Mouse (Mus musculus): ENCODE measurements around the gene E330009J07Rik. TPM values are rescaled to one million over a fixed set of nuclear protein-coding genes. Genes with fewer than 3 reads are reported as not detected.

Gene E330009J07Rik
- polyA plus RNA-seq, 1 experiment from 2014 or later: 12.4 TPM

GRCm38 (mm10) chr6:40402031-40402430, 33.9 kb downstream of the E330009J07Rik start:
- 89% methylated on average over 2 of the region's 2 CpGs for WGBS
- peaks cover 6% of the 10 kb centered on the region; the same call in 1 of the 2 replicates for H3K36me3 ChIP-seq (ENCODE audit: control insufficient read depth, insufficient read depth, low read length)

DNA sequence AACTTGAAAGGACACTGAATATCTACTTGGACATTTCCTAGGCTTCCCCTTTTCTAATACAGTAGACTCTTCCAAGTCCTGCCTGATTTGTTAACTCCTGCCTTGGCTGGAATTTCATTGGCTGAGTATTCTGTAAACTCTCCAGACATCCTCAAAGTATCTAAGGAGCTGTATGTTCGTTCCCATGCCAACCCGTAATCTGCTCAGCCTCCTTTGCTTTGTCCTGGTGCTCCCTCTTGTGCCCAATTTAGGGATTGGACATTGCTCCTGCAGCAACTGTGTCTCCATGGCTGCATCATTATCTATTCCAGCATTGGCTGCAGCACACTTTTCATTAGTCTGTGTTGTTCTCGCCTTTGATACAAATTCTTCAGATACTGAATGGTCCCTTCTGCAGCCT, 42.7 kb downstream of the E330009J07Rik start:
- Histone ChIP-seq H3K27ac (replicated peaks; ENCODE audit: low read depth, low read length) (no peak overlapping the region), H3K4me2 (ENCODE audit: low read depth, severe bottlenecking) (no peak overlapping the region), H3K36me3 (ENCODE audit: control insufficient read depth, insufficient read depth, low read length) (no peaks in the 10 kb centered on the region), H3K27me3 (ENCODE audit: control insufficient read depth, insufficient read depth, low read length) (no peaks in the 10 kb centered on the region), H3K4me3 (ENCODE audit: low read depth, low read length) (no peak overlapping the region), H3K4me1 (ENCODE audit: control insufficient read depth, insufficient read depth, low read length) (no peaks in the 10 kb centered on the region), H3K9me3 (ENCODE audit: control insufficient read depth, low read length) (no peaks in the 10 kb centered on the region), H3K9ac (ENCODE audit: low read length) (no peak overlapping the region)
- peak; percentile 49 for DNase-seq (ENCODE audit: low spot score)
- 44% methylated on average over 3 of the region's 3 CpGs for WGBS
- no peak for ATAC-seq (ENCODE audit: insufficient number of reproducible peaks, low FRiP score, low TSS enrichment, low read depth)

More at GRCm38 (mm10) chr6:40402031-40402430, 33.9 kb downstream of the E330009J07Rik start:
- no peaks in the 10 kb centered on the region for H3K27me3 ChIP-seq (ENCODE audit: control insufficient read depth, insufficient read depth, low read length)
- no peak overlapping the region for H3K4me3 ChIP-seq (ENCODE audit: low read depth, low read length)
- ATAC-seq (ENCODE audit: insufficient number of reproducible peaks, low FRiP score, low TSS enrichment, low read depth): no peak
- no peaks in the 10 kb centered on the region for H3K4me1 ChIP-seq (ENCODE audit: control insufficient read depth, insufficient read depth, low read length)
- H3K9ac ChIP-seq (ENCODE audit: low read length): no peak overlapping the region
- no peak overlapping the region for H3K4me2 ChIP-seq (ENCODE audit: low read depth, severe bottlenecking)
- no peak for DNase-seq (ENCODE audit: low spot score)
- H3K27ac ChIP-seq (replicated peaks; ENCODE audit: low read depth, low read length): no peak overlapping the region
- H3K9me3 ChIP-seq (ENCODE audit: control insufficient read depth, low read length): no peaks in the 10 kb centered on the region

- Histone ChIP-seq H3K27ac (replicated peaks; ENCODE audit: low read depth, low read length) (no peak overlapping the region), H3K4me1 (ENCODE audit: control insufficient read depth, insufficient read depth, low read length) (no peaks in the 10 kb centered on the region), H3K4me3 (ENCODE audit: low read depth, low read length) (no peak overlapping the region), H3K9me3 (ENCODE audit: control insufficient read depth, low read length) (no peaks in the 10 kb centered on the region), H3K9ac (ENCODE audit: low read length) (no peak overlapping the region), H3K4me2 (ENCODE audit: low read depth, severe bottlenecking) (no peak overlapping the region), H3K27me3 (ENCODE audit: control insufficient read depth, insufficient read depth, low read length) (no peaks in the 10 kb centered on the region), H3K36me3 (ENCODE audit: control insufficient read depth, insufficient read depth, low read length) (no peaks in the 10 kb centered on the region)
- ATAC-seq (ENCODE audit: insufficient number of reproducible peaks, low FRiP score, low TSS enrichment, low read depth) (no peak), DNase-seq (ENCODE audit: low spot score) (no peak)
- 90% methylated on average over 1 of the region's 1 CpGs for WGBS
Measured at GRCm38 (mm10) chr6:40390975-40391374, 45.0 kb downstream of the E330009J07Rik start.

DNA sequence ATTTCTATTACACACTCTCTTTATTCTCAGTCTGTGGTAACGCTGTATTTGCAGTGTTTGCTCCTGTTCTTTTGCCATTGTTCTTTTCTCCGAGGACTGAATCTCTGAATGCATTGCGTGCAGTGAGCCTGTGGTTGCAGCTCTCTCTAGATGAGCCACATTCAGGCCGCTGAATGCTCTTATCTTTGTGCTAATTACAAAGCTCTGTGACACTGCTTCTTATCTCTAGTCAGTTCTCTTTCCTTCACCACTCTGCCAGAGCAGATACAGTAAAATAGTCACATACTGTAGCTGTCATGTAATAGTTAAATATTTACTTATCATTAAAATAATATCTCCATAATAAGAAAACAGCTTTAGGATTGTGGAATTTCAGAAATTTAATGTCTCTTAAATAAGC, 47.3 kb downstream of the E330009J07Rik start:
- Histone ChIP-seq H3K36me3 (ENCODE audit: control insufficient read depth, insufficient read depth, low read length) (no peaks in the 10 kb centered on the region), H3K9me3 (ENCODE audit: control insufficient read depth, low read length) (no peaks in the 10 kb centered on the region), H3K4me1 (ENCODE audit: control insufficient read depth, insufficient read depth, low read length) (no peaks in the 10 kb centered on the region), H3K27ac (replicated peaks; ENCODE audit: low read depth, low read length) (no peak overlapping the region), H3K9ac (ENCODE audit: low read length) (no peak overlapping the region), H3K27me3 (ENCODE audit: control insufficient read depth, insufficient read depth, low read length) (no peaks in the 10 kb centered on the region), H3K4me2 (ENCODE audit: low read depth, severe bottlenecking) (no peak overlapping the region), H3K4me3 (ENCODE audit: low read depth, low read length) (no peak overlapping the region)
- ATAC-seq (ENCODE audit: insufficient number of reproducible peaks, low FRiP score, low TSS enrichment, low read depth): no peak
- WGBS: 89% methylated on average over 4 of the region's 4 CpGs
- no peak for DNase-seq (ENCODE audit: low spot score)

DNA sequence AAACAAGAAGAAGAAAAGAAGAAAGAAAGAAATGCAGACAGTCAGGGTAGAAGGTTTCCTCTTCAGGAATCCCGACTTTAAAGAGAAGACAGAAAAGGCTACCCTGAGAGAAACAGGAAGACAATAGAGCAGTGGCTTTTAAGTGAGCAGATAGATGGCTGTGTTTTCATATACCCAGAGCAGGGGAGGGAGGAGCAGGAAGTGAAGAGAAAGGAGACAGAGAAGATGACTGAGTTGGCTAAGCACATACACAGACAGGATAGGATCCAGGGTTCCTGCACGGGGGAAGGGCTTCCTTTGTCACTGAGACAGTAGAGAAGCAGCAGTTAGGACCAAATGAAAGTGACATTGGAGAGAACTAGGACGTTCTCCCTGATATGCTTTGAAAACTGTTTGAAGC, 50.3 kb downstream of the E330009J07Rik start:
- no peaks in the 10 kb centered on the region for H3K4me1 ChIP-seq (ENCODE audit: control insufficient read depth, insufficient read depth, low read length)
- ATAC-seq (ENCODE audit: insufficient number of reproducible peaks, low FRiP score, low TSS enrichment, low read depth) (no peak), DNase-seq (ENCODE audit: low spot score) (no peak)
- no peak overlapping the region for H3K4me3 ChIP-seq (ENCODE audit: low read depth, low read length)
- H3K4me2 ChIP-seq (ENCODE audit: low read depth, severe bottlenecking): no peak overlapping the region
- H3K9me3 ChIP-seq (ENCODE audit: control insufficient read depth, low read length): no peaks in the 10 kb centered on the region
- no peaks in the 10 kb centered on the region for H3K27me3 ChIP-seq (ENCODE audit: control insufficient read depth, insufficient read depth, low read length)
- WGBS: 77% methylated on average over 3 of the region's 3 CpGs
- no peak overlapping the region for H3K27ac ChIP-seq (replicated peaks; ENCODE audit: low read depth, low read length)
- H3K36me3 ChIP-seq (ENCODE audit: control insufficient read depth, insufficient read depth, low read length): no peaks in the 10 kb centered on the region
- H3K9ac ChIP-seq (ENCODE audit: low read length): no peak overlapping the region

DNA sequence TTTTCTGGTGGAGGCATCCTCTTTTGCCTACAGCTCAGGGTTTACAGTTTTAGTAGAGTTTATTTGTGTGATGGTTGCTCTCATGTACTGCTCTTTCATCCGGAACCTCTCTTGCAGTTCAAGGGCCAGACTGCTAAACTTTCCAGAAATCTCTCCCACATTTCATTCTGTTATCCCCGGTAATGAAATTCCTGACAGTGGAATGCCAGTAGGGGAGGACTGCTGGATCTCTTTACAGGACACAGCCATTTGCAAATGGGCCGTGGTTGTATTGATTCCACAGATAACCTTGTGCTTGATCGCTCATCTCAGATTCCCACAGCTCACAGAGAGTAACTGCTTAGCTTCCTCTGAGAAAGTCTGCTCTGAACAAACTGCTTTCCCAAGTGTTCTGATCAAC, 54.0 kb downstream of the E330009J07Rik start:
- DNase-seq (ENCODE audit: low spot score) (no peak), ATAC-seq (ENCODE audit: insufficient number of reproducible peaks, low FRiP score, low TSS enrichment, low read depth) (no peak)
- Histone ChIP-seq H3K4me3 (ENCODE audit: low read depth, low read length) (no peak overlapping the region), H3K4me2 (ENCODE audit: low read depth, severe bottlenecking) (no peak overlapping the region), H3K9ac (ENCODE audit: low read length) (no peak overlapping the region), H3K4me1 (ENCODE audit: control insufficient read depth, insufficient read depth, low read length) (no peaks in the 10 kb centered on the region), H3K27ac (replicated peaks; ENCODE audit: low read depth, low read length) (no peak overlapping the region), H3K36me3 (ENCODE audit: control insufficient read depth, insufficient read depth, low read length) (no peaks in the 10 kb centered on the region), H3K9me3 (ENCODE audit: control insufficient read depth, low read length) (no peaks in the 10 kb centered on the region), H3K27me3 (ENCODE audit: control insufficient read depth, insufficient read depth, low read length) (no peaks in the 10 kb centered on the region)
- 84% methylated on average over 4 of the region's 4 CpGs for WGBS

GRCm38 (mm10) chr6:40380181-40380580, 55.8 kb downstream of the E330009J07Rik start:
- H3K9me3 ChIP-seq (ENCODE audit: control insufficient read depth, low read length): no peaks in the 10 kb centered on the region
- H3K4me2 ChIP-seq (ENCODE audit: low read depth, severe bottlenecking): no peak overlapping the region
- no peak overlapping the region for H3K27ac ChIP-seq (replicated peaks; ENCODE audit: low read depth, low read length)
- no peaks in the 10 kb centered on the region for H3K4me1 ChIP-seq (ENCODE audit: control insufficient read depth, insufficient read depth, low read length)
- no peak for ATAC-seq (ENCODE audit: insufficient number of reproducible peaks, low FRiP score, low TSS enrichment, low read depth)
- no peaks in the 10 kb centered on the region for H3K36me3 ChIP-seq (ENCODE audit: control insufficient read depth, insufficient read depth, low read length)
- no peak overlapping the region for H3K4me3 ChIP-seq (ENCODE audit: low read depth, low read length)
- no peak overlapping the region for H3K9ac ChIP-seq (ENCODE audit: low read length)
- 83% methylated on average over 3 of the region's 3 CpGs for WGBS
- H3K27me3 ChIP-seq (ENCODE audit: control insufficient read depth, insufficient read depth, low read length): no peaks in the 10 kb centered on the region
- DNase-seq (ENCODE audit: low spot score): no peak

- no peak overlapping the region for H3K4me3 ChIP-seq (ENCODE audit: low read depth, low read length)
Measured at GRCm38 (mm10) chr6:40371031-40371430, 64.9 kb downstream of the E330009J07Rik start.

GRCm38 (mm10) chr6:40353360-40353759, 82.6 kb downstream of the E330009J07Rik start:
- Histone ChIP-seq H3K4me3 (ENCODE audit: low read depth, low read length) (no peak overlapping the region), H3K9ac (ENCODE audit: low read length) (no peak overlapping the region), H3K27ac (replicated peaks; ENCODE audit: low read depth, low read length) (no peak overlapping the region), H3K36me3 (ENCODE audit: control insufficient read depth, insufficient read depth, low read length) (0 out of 2 replicates have a peak, but pooled peaks cover 2% of the 10 kb centered on the region), H3K9me3 (ENCODE audit: control insufficient read depth, low read length) (no peaks in the 10 kb centered on the region), H3K4me1 (ENCODE audit: control insufficient read depth, insufficient read depth, low read length) (no peaks in the 10 kb centered on the region), H3K27me3 (ENCODE audit: control insufficient read depth, insufficient read depth, low read length) (no peaks in the 10 kb centered on the region), H3K4me2 (ENCODE audit: low read depth, severe bottlenecking) (no peak overlapping the region)
- ATAC-seq (ENCODE audit: insufficient number of reproducible peaks, low FRiP score, low TSS enrichment, low read depth) (no peak), DNase-seq (ENCODE audit: low spot score) (no peak)
- WGBS: 94% methylated on average over 7 of the region's 7 CpGs

More at GRCm38 (mm10) chr6:40371031-40371430, 64.9 kb downstream of the E330009J07Rik start:
- Histone ChIP-seq H3K9ac (ENCODE audit: low read length) (no peak overlapping the region), H3K27ac (replicated peaks; ENCODE audit: low read depth, low read length) (no peak overlapping the region), H3K4me1 (ENCODE audit: control insufficient read depth, insufficient read depth, low read length) (no peaks in the 10 kb centered on the region), H3K36me3 (ENCODE audit: control insufficient read depth, insufficient read depth, low read length) (no peaks in the 10 kb centered on the region), H3K4me2 (ENCODE audit: low read depth, severe bottlenecking) (no peak overlapping the region), H3K9me3 (ENCODE audit: control insufficient read depth, low read length) (no peaks in the 10 kb centered on the region), H3K27me3 (ENCODE audit: control insufficient read depth, insufficient read depth, low read length) (no peaks in the 10 kb centered on the region)
- no peak for DNase-seq (ENCODE audit: low spot score)
- 95% methylated on average over 6 of the region's 6 CpGs for WGBS
- no peak for ATAC-seq (ENCODE audit: insufficient number of reproducible peaks, low FRiP score, low TSS enrichment, low read depth)
